Mouse (Mus musculus) hindbrain, embryonic 12.5 days (tissue): ENCODE results near the gene Syn1. TPM values are rescaled to one million over a fixed set of nuclear protein-coding genes. Genes with fewer than 3 reads are reported as not detected.

Experiments used
- ATAC-seq: fragments of 200-750 bp; cut with Nextera tagmentation; 2 replicates; pipeline ENCODE4 v1.8.0; 2017; ENCODE audit warnings: moderate TSS enrichment; ENCODE audit not compliant: low FRiP score
- H3K27ac ChIP-seq: fragments of 300-500 bp; sonication (generic); 2 replicates; pipeline ENCODE4 v1.5.1; 2016; ENCODE audit warnings: mild to moderate bottlenecking
- H3K27me3 ChIP-seq: fragments of 300-500 bp; sonication (generic); 2 replicates; pipeline ENCODE4 v1.6.1; 2016; ENCODE audit warnings: mild to moderate bottlenecking
- H3K36me3 ChIP-seq: fragments of 300-500 bp; sonication (generic); 2 replicates; pipeline ENCODE4 v1.6.1; 2016; ENCODE audit warnings: mild to moderate bottlenecking
- H3K4me1 ChIP-seq: fragments of 300-500 bp; sonication (generic); 2 replicates; pipeline ENCODE4 v1.6.1; 2016
- H3K4me2 ChIP-seq: fragments of 300-500 bp; sonication (generic); replicated peaks from 2 replicates; pipeline ENCODE4 v1.6.1; 2016; ENCODE audit warnings: mild to moderate bottlenecking
- H3K4me3 ChIP-seq: fragments of 300-500 bp; sonication (generic); 2 replicates; pipeline ENCODE4 v1.5.1; 2016; ENCODE audit warnings: mild to moderate bottlenecking
- H3K9ac ChIP-seq: fragments of 300-500 bp; sonication (generic); 2 replicates; pipeline ENCODE4 v1.6.1; 2016; ENCODE audit warnings: mild to moderate bottlenecking, moderate library complexity
- H3K9me3 ChIP-seq: fragments of 300-500 bp; sonication (generic); replicated peaks from 2 replicates; pipeline ENCODE4 v1.6.1; 2016; ENCODE audit warnings: mild to moderate bottlenecking
- WGBS: fragments of 180-500 bp; shearing (Covaris S2); methylation state at CpG from one replicate; pipeline ENCODE4 v1.1.7; 2016; 5-methylcytosine and 5-hydroxymethylcytosine counted together
- polyA plus RNA-seq: library from polyadenylated mRNA; unstranded; fragments of >200 nt; fragmentation: Nextera tagmentation; extraction: Ambion mirVana; gene quantifications from 2 replicates; pipeline ENCODE4 v1.2.1, GENCODE M21; 2016

The Syn1 gene
- polyA plus RNA-seq = 22.5 and 29.4 TPM in 2 replicates

GRCm38 (mm10) chrX:20920844-20921364 lies at the start of gene Syn1:
Gene Syn1, minus strand, starts transcription at chrX:20921004.
- peak within 1 kb of the TSS; percentile 75 for H3K27ac ChIP-seq
- 14% methylated on average over 34 of the region's 44 CpGs for WGBS
- no peaks in the 10 kb centered on the region for H3K36me3 ChIP-seq
- H3K4me2 ChIP-seq = peak within 1 kb of the TSS; percentile 58
- H3K9ac ChIP-seq = peak within 1 kb of the TSS; percentile 63
- no peaks in the 10 kb centered on the region for H3K4me1 ChIP-seq
- peak; percentile 95 for ATAC-seq
- no peaks in the 10 kb centered on the region for H3K27me3 ChIP-seq
- H3K9me3 ChIP-seq = no peaks in the 10 kb centered on the region
- peak within 1 kb of the TSS; percentile 48 for H3K4me3 ChIP-seq

- Histone ChIP-seq H3K36me3 (no peaks in the 10 kb centered on the region), H3K4me1 (no peaks in the 10 kb centered on the region), H3K4me3 (peak within 1 kb of the TSS; percentile 49), H3K9me3 (no peaks in the 10 kb centered on the region), H3K27ac (0 out of 2 replicates have a peak within 1 kb of the TSS, but pooled peaks have one; percentile 35), H3K4me2 (peak within 1 kb of the TSS; percentile 46), H3K9ac (peak within 1 kb of the TSS; percentile 54; the same call in 1 of the 2 replicates), H3K27me3 (no peaks in the 10 kb centered on the region)
- peak; percentile 98 for ATAC-seq
- WGBS = 19% methylated on average over 57 of the region's 57 CpGs
Observed at GRCm38 (mm10) chrX:20961477-20962378, 40.9 kb upstream of the Syn1 start, which contains the start of gene Uxt. Gene Uxt, minus strand, starts transcription at chrX:20962017.

- Histone ChIP-seq H3K9me3 (no peaks in the 10 kb centered on the region), H3K27me3 (no peaks in the 10 kb centered on the region), H3K4me3 (peak within 1 kb of the TSS; percentile 60), H3K4me2 (peak within 1 kb of the TSS; percentile 52), H3K27ac (peak within 1 kb of the TSS; percentile 72), H3K36me3 (no peaks in the 10 kb centered on the region), H3K9ac (peak within 1 kb of the TSS; percentile 62), H3K4me1 (peaks cover 2% of the 10 kb centered on the region; the same call in 1 of the 2 replicates)
- WGBS = 19% methylated on average over 30 of the region's 30 CpGs
- peak; percentile 98 for ATAC-seq
Observed at GRCm38 (mm10) chrX:20950191-20950880, 29.5 kb upstream of the Syn1 start, which contains the start of gene Elk1. Gene Elk1, minus strand, starts transcription at chrX:20950608.

GRCm38 (mm10) chrX:20946055-20946454 lies 25.3 kb upstream of the Syn1 start:
- no peak for ATAC-seq
- Histone ChIP-seq H3K27ac (no peak overlapping the region), H3K4me3 (no peak overlapping the region), H3K27me3 (no peaks in the 10 kb centered on the region), H3K9ac (no peak overlapping the region), H3K4me2 (no peak overlapping the region), H3K4me1 (peaks cover 2% of the 10 kb centered on the region; the same call in 1 of the 2 replicates), H3K36me3 (no peaks in the 10 kb centered on the region), H3K9me3 (no peaks in the 10 kb centered on the region)
- WGBS = 9% methylated on average over 4 of the region's 4 CpGs

- 96% methylated on average over 1 of the region's 1 CpGs for WGBS
- H3K4me3 ChIP-seq = no peak overlapping the region
- H3K9ac ChIP-seq = no peak overlapping the region
- H3K4me2 ChIP-seq = no peak overlapping the region
- peaks cover 47% of the 10 kb centered on the region for H3K36me3 ChIP-seq
- no peaks in the 10 kb centered on the region for H3K27me3 ChIP-seq
- no peak for ATAC-seq
- H3K27ac ChIP-seq = no peak overlapping the region
- H3K4me1 ChIP-seq = no peaks in the 10 kb centered on the region
- H3K9me3 ChIP-seq = no peaks in the 10 kb centered on the region
Observed at GRCm38 (mm10) chrX:20931963-20932362, 11.2 kb upstream of the Syn1 start.

- no peak within 1 kb of the TSS for H3K4me2 ChIP-seq
- no peak within 1 kb of the TSS for H3K4me3 ChIP-seq
- H3K9me3 ChIP-seq = no peaks in the 10 kb centered on the region
- 93% methylated on average over 1 of the region's 1 CpGs for WGBS
- no peak within 1 kb of the TSS for H3K27ac ChIP-seq
- no peaks in the 10 kb centered on the region for H3K27me3 ChIP-seq
- ATAC-seq = no peak
- no peaks in the 10 kb centered on the region for H3K4me1 ChIP-seq
- peaks cover 44% of the 10 kb centered on the region for H3K36me3 ChIP-seq
- no peak within 1 kb of the TSS for H3K9ac ChIP-seq
Observed at GRCm38 (mm10) chrX:20931364-20931763, 10.6 kb upstream of the Syn1 start, which contains the start of gene Cfp. Gene Cfp, minus strand, starts transcription at chrX:20931555.

- no peaks in the 10 kb centered on the region for H3K9me3 ChIP-seq
- H3K36me3 ChIP-seq = peaks cover 31% of the 10 kb centered on the region
- no peak overlapping the region for H3K4me2 ChIP-seq
- 90% methylated on average over 1 of the region's 1 CpGs for WGBS
- H3K9ac ChIP-seq = no peak overlapping the region
- no peak overlapping the region for H3K4me3 ChIP-seq
- H3K27ac ChIP-seq = no peak overlapping the region
- no peak for ATAC-seq
- H3K4me1 ChIP-seq = no peaks in the 10 kb centered on the region
- no peaks in the 10 kb centered on the region for H3K27me3 ChIP-seq
Observed at GRCm38 (mm10) chrX:20929859-20930258, 9.1 kb upstream of the Syn1 start.

- no peaks in the 10 kb centered on the region for H3K4me1 ChIP-seq
- no peak overlapping the region for H3K9ac ChIP-seq
- H3K27ac ChIP-seq = no peak overlapping the region
- no peak overlapping the region for H3K4me3 ChIP-seq
- no peaks in the 10 kb centered on the region for H3K9me3 ChIP-seq
- no peak overlapping the region for H3K4me2 ChIP-seq
- no peak for ATAC-seq
- no peaks in the 10 kb centered on the region for H3K27me3 ChIP-seq
- peaks cover 19% of the 10 kb centered on the region; the same call in 1 of the 2 replicates for H3K36me3 ChIP-seq
Observed at GRCm38 (mm10) chrX:20924976-20925375, 4.2 kb upstream of the Syn1 start.

GRCm38 (mm10) chrX:20923506-20923905 lies 2.7 kb upstream of the Syn1 start:
- ATAC-seq = no peak
- H3K9ac ChIP-seq = no peak overlapping the region
- WGBS = 69% methylated on average over 1 of the region's 1 CpGs

GRCm38 (mm10) chrX:20921366-20921765 lies 562 bp upstream of the Syn1 start:
- Histone ChIP-seq H3K9ac (no peak overlapping the region), H3K4me2 (peak overlapping the region; percentile 58), H3K9me3 (no peaks in the 10 kb centered on the region), H3K27me3 (no peaks in the 10 kb centered on the region), H3K4me3 (peak overlapping the region; percentile 48), H3K36me3 (no peaks in the 10 kb centered on the region), H3K27ac (no peak overlapping the region), H3K4me1 (no peaks in the 10 kb centered on the region)
- 41% methylated on average over 5 of the region's 5 CpGs for WGBS
- ATAC-seq = peak; percentile 12; the same call in 1 of the 2 replicates

More at GRCm38 (mm10) chrX:20923506-20923905, 2.7 kb upstream of the Syn1 start:
- Histone ChIP-seq H3K4me3 (no peak overlapping the region), H3K4me1 (no peaks in the 10 kb centered on the region), H3K27ac (no peak overlapping the region), H3K4me2 (no peak overlapping the region), H3K36me3 (peaks cover 13% of the 10 kb centered on the region; the same call in 1 of the 2 replicates), H3K27me3 (no peaks in the 10 kb centered on the region), H3K9me3 (no peaks in the 10 kb centered on the region)

GRCm38 (mm10) chrX:20920249-20920843 lies 458 bp downstream of the Syn1 start:
- Histone ChIP-seq H3K4me1 (no peaks in the 10 kb centered on the region), H3K27me3 (no peaks in the 10 kb centered on the region), H3K36me3 (no peaks in the 10 kb centered on the region), H3K9me3 (no peaks in the 10 kb centered on the region), H3K9ac (peak overlapping the region; percentile 63), H3K4me2 (peak overlapping the region; percentile 58), H3K27ac (peak overlapping the region; percentile 75), H3K4me3 (peak overlapping the region; percentile 48)
- WGBS = 18% methylated on average over 44 of the region's 49 CpGs
- peak; percentile 76 for ATAC-seq

- H3K27me3 ChIP-seq = no peaks in the 10 kb centered on the region
- H3K27ac ChIP-seq = no peak overlapping the region
- H3K36me3 ChIP-seq = no peaks in the 10 kb centered on the region
- no peak overlapping the region for H3K4me3 ChIP-seq
- H3K9me3 ChIP-seq = no peaks in the 10 kb centered on the region
- no peak overlapping the region for H3K4me2 ChIP-seq
- H3K9ac ChIP-seq = no peak overlapping the region
- H3K4me1 ChIP-seq = no peaks in the 10 kb centered on the region
- ATAC-seq = no peak
Observed at GRCm38 (mm10) chrX:20915075-20915474, 5.7 kb downstream of the Syn1 start.
